In genomic region chr17:25786280-25786679, GRCm38 (mm10) we compare ENCODE assay signal across 8 mouse cellular contexts. TPM values are rescaled to one million over a fixed set of nuclear protein-coding genes. Genes with fewer than 3 reads are reported as not detected.
DNase-seq lines count a peak whose midpoint lies in the region; ATAC-seq and TF ChIP-seq lines count a peak whose summit lies in the region.

Ccdc78 (plus strand) TSS chr17:25786580.

- DNase-seq in cerebellum, adult 8-10 months = peak; percentile 20
- no peak for DNase-seq in cerebellum, postnatal 4 days (ENCODE audit: low spot score in 2 of 2)
- DNase-seq in neural tube, embryonic 11.5 days (ENCODE audit: low spot score) = no peak
- DNase-seq in neural tube, embryonic 10.5 days (ENCODE audit: extremely low spot score, low spot score) = no peak
- no peak for DNase-seq in limb, embryonic 14.5 days (ENCODE audit: low spot score)
- DNase-seq in yolk sac, embryonic 10.5 days (ENCODE audit: low spot score) = no peak
- DNase-seq in frontal cortex, postnatal 10 days (ENCODE audit: low spot score in 2 of 2) = no peak

- peak within 1 kb of the TSS; percentile 71 for H3K4me3 ChIP-seq in neural tube, embryonic 11.5 days (ENCODE audit: low read depth, low read length)
- H3K4me3 ChIP-seq in limb, embryonic 14.5 days (replicated peaks; ENCODE audit: low read length) = peak within 1 kb of the TSS; percentile 53
- peak within 1 kb of the TSS; percentile 82 for H3K4me3 ChIP-seq in stomach, embryonic 15.5 days (replicated peaks)

- peak within 1 kb of the TSS; percentile 83 for H3K27ac ChIP-seq in neural tube, embryonic 11.5 days (ENCODE audit: low read depth, low read length)
- H3K27ac ChIP-seq in limb, embryonic 14.5 days (replicated peaks; ENCODE audit: low read depth, low read length) = peak within 1 kb of the TSS; percentile 59
- H3K27ac ChIP-seq in stomach, embryonic 15.5 days = peak within 1 kb of the TSS; percentile 92

- TF ChIP-seq POLR2A in limb, embryonic 14.5 days (IDR thresholded peaks at IDR 0.05; ENCODE audit: borderline replicate concordance, extremely low read depth, insufficient read depth, insufficient read length) = no peak

- no peaks in the 10 kb centered on the region for H3K27me3 ChIP-seq in neural tube, embryonic 11.5 days (ENCODE audit: control insufficient read depth, insufficient read depth, low read length)
- no peaks in the 10 kb centered on the region for H3K27me3 ChIP-seq in limb, embryonic 14.5 days (ENCODE audit: control insufficient read depth, insufficient read depth, low read length)
- H3K27me3 ChIP-seq in stomach, embryonic 15.5 days (replicated peaks) = no peaks in the 10 kb centered on the region

- peaks cover 3% of the 10 kb centered on the region; the same call in 1 of the 2 replicates for H3K36me3 ChIP-seq in neural tube, embryonic 11.5 days (ENCODE audit: control insufficient read depth, insufficient read depth, low read length)
- H3K36me3 ChIP-seq in limb, embryonic 14.5 days (ENCODE audit: control insufficient read depth, insufficient read depth, low read length) = peaks cover 47% of the 10 kb centered on the region
- H3K36me3 ChIP-seq in stomach, embryonic 15.5 days = peaks cover 16% of the 10 kb centered on the region

- peak within 1 kb of the TSS; percentile 86 for H3K4me2 ChIP-seq in neural tube, embryonic 11.5 days (ENCODE audit: low read depth)
- H3K4me2 ChIP-seq in limb, embryonic 14.5 days (replicated peaks; ENCODE audit: low read depth, low read length, severe bottlenecking) = peak within 1 kb of the TSS; percentile 70
- H3K4me2 ChIP-seq in stomach, embryonic 15.5 days = peak within 1 kb of the TSS; percentile 86

- H3K4me1 ChIP-seq in neural tube, embryonic 11.5 days (ENCODE audit: control insufficient read depth, insufficient read depth, low read length) = peaks cover 12% of the 10 kb centered on the region
- H3K4me1 ChIP-seq in limb, embryonic 14.5 days (ENCODE audit: control insufficient read depth, insufficient read depth, low read length) = peaks cover 17% of the 10 kb centered on the region
- peaks cover 32% of the 10 kb centered on the region for H3K4me1 ChIP-seq in stomach, embryonic 15.5 days

- 87% methylated on average over 3 of the region's 3 CpGs for WGBS in neural tube, embryonic 11.5 days
- WGBS in limb, embryonic 14.5 days = 87% methylated on average over 3 of the region's 3 CpGs
- WGBS in stomach, embryonic 15.5 days = 82% methylated on average over 3 of the region's 3 CpGs

- H3K9ac ChIP-seq in neural tube, embryonic 11.5 days (ENCODE audit: low read length) = peak within 1 kb of the TSS; percentile 85
- H3K9ac ChIP-seq in limb, embryonic 14.5 days (ENCODE audit: low read depth, low read length, severe bottlenecking) = peak within 1 kb of the TSS; percentile 52
- H3K9ac ChIP-seq in stomach, embryonic 15.5 days = peak within 1 kb of the TSS; percentile 60

- H3K9me3 ChIP-seq in neural tube, embryonic 11.5 days (ENCODE audit: control insufficient read depth, low read length) = no peaks in the 10 kb centered on the region
- H3K9me3 ChIP-seq in limb, embryonic 14.5 days (ENCODE audit: control insufficient read depth, low read length) = no peaks in the 10 kb centered on the region
- no peaks in the 10 kb centered on the region for H3K9me3 ChIP-seq in stomach, embryonic 15.5 days

- ATAC-seq in neural tube, embryonic 11.5 days (ENCODE audit: insufficient read depth, low FRiP score, low TSS enrichment) = no peak
- no peak for ATAC-seq in limb, embryonic 14.5 days (ENCODE audit: low FRiP score, low read depth)
- ATAC-seq in stomach, embryonic 15.5 days (ENCODE audit: insufficient read depth, low FRiP score, low read depth) = no peak

RNA-seq across cellular contexts. Expression of gene Ccdc78, which starts in this region (rescaled TPM):
- polyA plus RNA-seq in neural tube, embryonic 11.5 days (2014; fragmentation: Nextera tagmentation; extraction: Ambion mirVana) = 0.15 and 0.34 TPM in 2 replicates
- polyA plus RNA-seq in limb, embryonic 14.5 days (2012; rRNA removed) = 0.06 and 0.10 TPM in 2 replicates
- polyA plus RNA-seq in limb, embryonic 14.5 days (2014; fragmentation: Nextera tagmentation; extraction: Ambion mirVana) = not detected in 2 replicates
- 0.24 and 0.26 TPM in 2 replicates for polyA plus RNA-seq in stomach, embryonic 15.5 days (2015; fragmentation: Nextera tagmentation; extraction: Ambion mirVana)
